Mouse (Mus musculus): ENCODE data around the gene Sphkap. TPM values are rescaled to one million over a fixed set of nuclear protein-coding genes. Genes with fewer than 3 reads are reported as not detected.

Sphkap gene
- polyA plus RNA-seq, 1 experiment from 2014 or later: 19.5 TPM

- Histone ChIP-seq H3K36me3 (ENCODE audit: control insufficient read depth, insufficient read depth) (no peaks in the 10 kb centered on the region), H3K4me1 (replicated peaks; ENCODE audit: control insufficient read depth, insufficient read depth, low read length) (no peaks in the 10 kb centered on the region), H3K9ac (replicated peaks; ENCODE audit: low read depth, low read length) (no peak overlapping the region), H3K4me2 (ENCODE audit: low read length) (no peak overlapping the region), H3K27ac (ENCODE audit: low read length) (no peak overlapping the region), H3K27me3 (replicated peaks; ENCODE audit: control insufficient read depth, insufficient read depth, low read length) (no peaks in the 10 kb centered on the region), H3K9me3 (ENCODE audit: control insufficient read depth, low read length) (no peaks in the 10 kb centered on the region), H3K4me3 (replicated peaks; ENCODE audit: low read length) (no peak overlapping the region)
- ATAC-seq: no peak
- WGBS: 53% methylated on average over 4 of the region's 4 CpGs
Observed at GRCm38 (mm10) chr1:83316917-83317316, 91.1 kb downstream of the Sphkap start.

- Histone ChIP-seq H3K27me3 (replicated peaks; ENCODE audit: control insufficient read depth, insufficient read depth, low read length) (no peaks in the 10 kb centered on the region), H3K9me3 (ENCODE audit: control insufficient read depth, low read length) (no peaks in the 10 kb centered on the region), H3K4me2 (ENCODE audit: low read length) (no peak overlapping the region), H3K27ac (ENCODE audit: low read length) (no peak overlapping the region), H3K9ac (replicated peaks; ENCODE audit: low read depth, low read length) (no peak overlapping the region), H3K4me3 (replicated peaks; ENCODE audit: low read length) (no peak overlapping the region), H3K4me1 (replicated peaks; ENCODE audit: control insufficient read depth, insufficient read depth, low read length) (no peaks in the 10 kb centered on the region), H3K36me3 (ENCODE audit: control insufficient read depth, insufficient read depth) (no peaks in the 10 kb centered on the region)
- WGBS: 89% methylated on average over 9 of the region's 9 CpGs
- no peak for ATAC-seq
Observed at GRCm38 (mm10) chr1:83315146-83315545, 92.9 kb downstream of the Sphkap start.

GRCm38 (mm10) chr1:83311607-83312295 lies 96.2 kb downstream of the Sphkap start:
- no peak overlapping the region for H3K4me2 ChIP-seq (ENCODE audit: low read length)
- H3K4me1 ChIP-seq (replicated peaks; ENCODE audit: control insufficient read depth, insufficient read depth, low read length): no peaks in the 10 kb centered on the region
- H3K9me3 ChIP-seq (ENCODE audit: control insufficient read depth, low read length): no peaks in the 10 kb centered on the region
- H3K27ac ChIP-seq (ENCODE audit: low read length): no peak overlapping the region
- WGBS: 67% methylated on average over 6 of the region's 6 CpGs
- H3K36me3 ChIP-seq (ENCODE audit: control insufficient read depth, insufficient read depth): no peaks in the 10 kb centered on the region
- no peak overlapping the region for H3K4me3 ChIP-seq (replicated peaks; ENCODE audit: low read length)
- no peaks in the 10 kb centered on the region for H3K27me3 ChIP-seq (replicated peaks; ENCODE audit: control insufficient read depth, insufficient read depth, low read length)
- 0 out of 2 replicates have a peak, but pooled peaks have one; percentile 49 for ATAC-seq
- no peak overlapping the region for H3K9ac ChIP-seq (replicated peaks; ENCODE audit: low read depth, low read length)

GRCm38 (mm10) chr1:83297137-83298076 lies 110.6 kb downstream of the Sphkap start:
- Histone ChIP-seq H3K27ac (ENCODE audit: low read length) (0 out of 2 replicates have a peak overlapping the region, but pooled peaks have one; percentile 18), H3K4me2 (ENCODE audit: low read length) (no peak overlapping the region), H3K9ac (replicated peaks; ENCODE audit: low read depth, low read length) (no peak overlapping the region), H3K4me3 (replicated peaks; ENCODE audit: low read length) (no peak overlapping the region), H3K27me3 (replicated peaks; ENCODE audit: control insufficient read depth, insufficient read depth, low read length) (no peaks in the 10 kb centered on the region), H3K4me1 (replicated peaks; ENCODE audit: control insufficient read depth, insufficient read depth, low read length) (peaks cover 7% of the 10 kb centered on the region), H3K9me3 (ENCODE audit: control insufficient read depth, low read length) (no peaks in the 10 kb centered on the region), H3K36me3 (ENCODE audit: control insufficient read depth, insufficient read depth) (no peaks in the 10 kb centered on the region)
- WGBS: 50% methylated on average over 6 of the region's 6 CpGs
- ATAC-seq: peak; percentile 67

- Histone ChIP-seq H3K9ac (replicated peaks; ENCODE audit: low read depth, low read length) (no peak overlapping the region), H3K4me3 (replicated peaks; ENCODE audit: low read length) (no peak overlapping the region), H3K4me2 (ENCODE audit: low read length) (no peak overlapping the region), H3K27ac (ENCODE audit: low read length) (no peak overlapping the region), H3K36me3 (ENCODE audit: control insufficient read depth, insufficient read depth) (no peaks in the 10 kb centered on the region), H3K4me1 (replicated peaks; ENCODE audit: control insufficient read depth, insufficient read depth, low read length) (no peaks in the 10 kb centered on the region), H3K9me3 (ENCODE audit: control insufficient read depth, low read length) (no peaks in the 10 kb centered on the region), H3K27me3 (replicated peaks; ENCODE audit: control insufficient read depth, insufficient read depth, low read length) (no peaks in the 10 kb centered on the region)
- no peak for ATAC-seq
- WGBS: 49% methylated on average over 7 of the region's 7 CpGs
Observed at GRCm38 (mm10) chr1:83285866-83286265, 122.1 kb downstream of the Sphkap start.

GRCm38 (mm10) chr1:83277044-83277443 lies 131.0 kb downstream of the Sphkap start:
- no peaks in the 10 kb centered on the region for H3K9me3 ChIP-seq (ENCODE audit: control insufficient read depth, low read length)
- H3K4me1 ChIP-seq (replicated peaks; ENCODE audit: control insufficient read depth, insufficient read depth, low read length): peaks cover 11% of the 10 kb centered on the region
- ATAC-seq: peak; percentile 95
- H3K4me3 ChIP-seq (replicated peaks; ENCODE audit: low read length): no peak overlapping the region
- H3K27me3 ChIP-seq (replicated peaks; ENCODE audit: control insufficient read depth, insufficient read depth, low read length): no peaks in the 10 kb centered on the region
- no peak overlapping the region for H3K9ac ChIP-seq (replicated peaks; ENCODE audit: low read depth, low read length)
- WGBS: 26% methylated on average over 11 of the region's 11 CpGs
- H3K4me2 ChIP-seq (ENCODE audit: low read length): peak overlapping the region; percentile 18; the same call in 1 of the 2 replicates
- peak overlapping the region; percentile 79 for H3K27ac ChIP-seq (ENCODE audit: low read length)
- H3K36me3 ChIP-seq (ENCODE audit: control insufficient read depth, insufficient read depth): no peaks in the 10 kb centered on the region

GRCm38 (mm10) chr1:83276637-83277036 lies 131.4 kb downstream of the Sphkap start:
- 74% methylated on average over 9 of the region's 9 CpGs for whole genome bisulfite sequencing
- Histone ChIP-seq H3K4me3 (replicated peaks; ENCODE audit: low read length) (no peak overlapping the region), H3K9me3 (ENCODE audit: control insufficient read depth, low read length) (no peaks in the 10 kb centered on the region), H3K27ac (ENCODE audit: low read length) (peak overlapping the region; percentile 79), H3K36me3 (ENCODE audit: control insufficient read depth, insufficient read depth) (no peaks in the 10 kb centered on the region), H3K27me3 (replicated peaks; ENCODE audit: control insufficient read depth, insufficient read depth, low read length) (no peaks in the 10 kb centered on the region), H3K4me2 (ENCODE audit: low read length) (peak overlapping the region; percentile 18; the same call in 1 of the 2 replicates), H3K4me1 (replicated peaks; ENCODE audit: control insufficient read depth, insufficient read depth, low read length) (peaks cover 11% of the 10 kb centered on the region), H3K9ac (replicated peaks; ENCODE audit: low read depth, low read length) (no peak overlapping the region)
- peak; percentile 8; the same call in 1 of the 2 replicates for ATAC-seq

GRCm38 (mm10) chr1:83251746-83252145 lies 156.3 kb downstream of the Sphkap start:
- Histone ChIP-seq H3K27ac (ENCODE audit: low read length) (no peak overlapping the region), H3K9me3 (ENCODE audit: control insufficient read depth, low read length) (no peaks in the 10 kb centered on the region), H3K9ac (replicated peaks; ENCODE audit: low read depth, low read length) (no peak overlapping the region), H3K4me1 (replicated peaks; ENCODE audit: control insufficient read depth, insufficient read depth, low read length) (no peaks in the 10 kb centered on the region), H3K27me3 (replicated peaks; ENCODE audit: control insufficient read depth, insufficient read depth, low read length) (no peaks in the 10 kb centered on the region), H3K36me3 (ENCODE audit: control insufficient read depth, insufficient read depth) (no peaks in the 10 kb centered on the region), H3K4me3 (replicated peaks; ENCODE audit: low read length) (no peak overlapping the region), H3K4me2 (ENCODE audit: low read length) (no peak overlapping the region)
- ATAC-seq: no peak
- WGBS: 93% methylated on average over 1 of the region's 1 CpGs

GRCm38 (mm10) chr1:83248235-83248746 lies 159.7 kb downstream of the Sphkap start:
- Histone ChIP-seq H3K9me3 (ENCODE audit: control insufficient read depth, low read length) (no peaks in the 10 kb centered on the region), H3K4me2 (ENCODE audit: low read length) (no peak overlapping the region), H3K4me3 (replicated peaks; ENCODE audit: low read length) (no peak overlapping the region), H3K27ac (ENCODE audit: low read length) (no peak overlapping the region), H3K4me1 (replicated peaks; ENCODE audit: control insufficient read depth, insufficient read depth, low read length) (no peaks in the 10 kb centered on the region), H3K9ac (replicated peaks; ENCODE audit: low read depth, low read length) (no peak overlapping the region), H3K27me3 (replicated peaks; ENCODE audit: control insufficient read depth, insufficient read depth, low read length) (no peaks in the 10 kb centered on the region), H3K36me3 (ENCODE audit: control insufficient read depth, insufficient read depth) (no peaks in the 10 kb centered on the region)
- no peak for ATAC-seq
- 84% methylated on average over 1 of the region's 1 CpGs for WGBS
